Mouse (Mus musculus): ENCODE results near the gene Mroh8. TPM values are rescaled to one million over a fixed set of nuclear protein-coding genes. Genes with fewer than 3 reads are reported as not detected.

The Mroh8 gene
- 1 to 10 TPM; 1.3 to 1.6 TPM for total RNA-seq (2021)
- long read RNA-seq, experiment 1: 0 reads
- long read RNA-seq, experiment 2: 0 reads

- DNase-seq (ENCODE audit: low spot score in 2 of 2): peak; percentile 68 to 78
Observed at GRCm38 (mm10) chr2:157279416-157279800, at the start of gene Mroh8. TSS of gene Mroh8 (minus strand) at chr2:157279549.

GRCm38 (mm10) chr2:157328570-157328969 is 49.2 kb upstream of the Mroh8 start:
- DNase-seq (ENCODE audit: low spot score in 2 of 2): no peak

GRCm38 (mm10) chr2:157328106-157328505 is 48.8 kb upstream of the Mroh8 start:
- DNase-seq (ENCODE audit: low spot score in 2 of 2): no peak

GRCm38 (mm10) chr2:157325238-157325637 is 45.9 kb upstream of the Mroh8 start:
- no peak for DNase-seq (ENCODE audit: low spot score in 2 of 2)

GRCm38 (mm10) chr2:157322029-157322766 is 42.8 kb upstream of the Mroh8 start:
- DNase-seq (ENCODE audit: low spot score in 2 of 2): no peak

- DNase-seq (ENCODE audit: low spot score in 2 of 2): no peak
Observed at GRCm38 (mm10) chr2:157320886-157321285, 41.5 kb upstream of the Mroh8 start.

GRCm38 (mm10) chr2:157320135-157320534 is 40.8 kb upstream of the Mroh8 start:
- DNase-seq (ENCODE audit: low spot score in 2 of 2): no peak

- DNase-seq (ENCODE audit: low spot score in 2 of 2): no peak
Observed at GRCm38 (mm10) chr2:157317220-157317619, 37.9 kb upstream of the Mroh8 start.

- no peak for DNase-seq (ENCODE audit: low spot score in 2 of 2)
Observed at GRCm38 (mm10) chr2:157316358-157316933, 37.1 kb upstream of the Mroh8 start.

- DNase-seq (ENCODE audit: low spot score in 2 of 2): no peak
Observed at GRCm38 (mm10) chr2:157315486-157315885, 36.1 kb upstream of the Mroh8 start.

- no peak for DNase-seq (ENCODE audit: low spot score in 2 of 2)
Observed at GRCm38 (mm10) chr2:157314310-157314709, 35.0 kb upstream of the Mroh8 start.

- no peak for DNase-seq (ENCODE audit: low spot score in 2 of 2)
Observed at GRCm38 (mm10) chr2:157313718-157314117, 34.4 kb upstream of the Mroh8 start.

GRCm38 (mm10) chr2:157310963-157311637 is 31.8 kb upstream of the Mroh8 start:
- DNase-seq (ENCODE audit: low spot score in 2 of 2): no peak

GRCm38 (mm10) chr2:157309611-157310010 is 30.3 kb upstream of the Mroh8 start:
- no peak for DNase-seq (ENCODE audit: low spot score in 2 of 2)

- DNase-seq (ENCODE audit: low spot score in 2 of 2): no peak
Observed at GRCm38 (mm10) chr2:157308273-157308917, 29.0 kb upstream of the Mroh8 start.

GRCm38 (mm10) chr2:157307715-157308265 is 28.4 kb upstream of the Mroh8 start:
- DNase-seq (ENCODE audit: low spot score in 2 of 2): no peak

GRCm38 (mm10) chr2:157306091-157307032 is 27.0 kb upstream of the Mroh8 start:
- no peak for DNase-seq (ENCODE audit: low spot score in 2 of 2)

GRCm38 (mm10) chr2:157303096-157303495 is 23.7 kb upstream of the Mroh8 start:
- no peak for DNase-seq (ENCODE audit: low spot score in 2 of 2)

GRCm38 (mm10) chr2:157300051-157300450 is 20.7 kb upstream of the Mroh8 start:
- DNase-seq (ENCODE audit: low spot score in 2 of 2): no peak

- DNase-seq (ENCODE audit: low spot score in 2 of 2): no peak
Observed at GRCm38 (mm10) chr2:157296105-157296689, 16.8 kb upstream of the Mroh8 start.

Measured in left cerebral cortex, adult 18-20 months (tissue).